Mouse (Mus musculus) cerebellum, postnatal 36 days (tissue): Measurements from ENCODE around the gene Dkk3.
"Not testable (repeated sequence)": the region's sequence is repeated elsewhere in the genome, so short reads cannot be mapped to it uniquely, and the experiment has no call there.

Experiments
- DNase-seq, 2 experiments: peaks; one replicate each; pipeline ENCODE4 v3.0.0; 2021 to 2022; ENCODE audit warnings: mixed read lengths in 2 of 2

Dkk3 gene

GRCm38 (mm10) chr7:112165593-112165992, 6.7 kb upstream of the Dkk3 start:
- DNase-seq: no peak

- not testable (repeated sequence) for DNase-seq
These were observed 6.2 kb upstream of the Dkk3 start for GRCm38 (mm10) chr7:112165032-112165431.

GRCm38 (mm10) chr7:112164430-112164829, 5.6 kb upstream of the Dkk3 start:
- DNase-seq: no peak

GRCm38 (mm10) chr7:112159835-112160234, 978 bp upstream of the Dkk3 start:
- no peak for DNase-seq

GRCm38 (mm10) chr7:112158316-112158741, 528 bp downstream of the Dkk3 start:
- no peak for DNase-seq

- no peak for DNase-seq
These were observed 1.1 kb downstream of the Dkk3 start for GRCm38 (mm10) chr7:112157584-112158315.

GRCm38 (mm10) chr7:112155194-112155593, 3.7 kb downstream of the Dkk3 start:
- no peak for DNase-seq

- DNase-seq: no peak
These were observed 4.4 kb downstream of the Dkk3 start for GRCm38 (mm10) chr7:112154445-112154844.

- DNase-seq: no peak
These were observed 9.7 kb downstream of the Dkk3 start for GRCm38 (mm10) chr7:112149113-112149512.

- DNase-seq: no peak
These were observed 10.9 kb downstream of the Dkk3 start for GRCm38 (mm10) chr7:112147979-112148378.

- DNase-seq: no peak
These were observed 14.1 kb downstream of the Dkk3 start for GRCm38 (mm10) chr7:112144646-112145179.

- no peak for DNase-seq
These were observed 14.9 kb downstream of the Dkk3 start for GRCm38 (mm10) chr7:112143978-112144377.

GRCm38 (mm10) chr7:112143090-112143500, 15.8 kb downstream of the Dkk3 start:
- no peak for DNase-seq

GRCm38 (mm10) chr7:112142616-112143015, 16.2 kb downstream of the Dkk3 start:
- no peak for DNase-seq

GRCm38 (mm10) chr7:112140725-112141124, 18.1 kb downstream of the Dkk3 start:
- DNase-seq: no peak

GRCm38 (mm10) chr7:112138509-112139405, 20.1 kb downstream of the Dkk3 start:
- no peak for DNase-seq

- DNase-seq: no peak
These were observed 20.7 kb downstream of the Dkk3 start for GRCm38 (mm10) chr7:112138168-112138508.

GRCm38 (mm10) chr7:112136537-112136936, 22.3 kb downstream of the Dkk3 start:
- no peak for DNase-seq

GRCm38 (mm10) chr7:112135161-112135560, 23.7 kb downstream of the Dkk3 start:
- DNase-seq: no peak

- no peak for DNase-seq
These were observed 25.6 kb downstream of the Dkk3 start for GRCm38 (mm10) chr7:112133277-112133676.

- DNase-seq: no peak
These were observed 26.9 kb downstream of the Dkk3 start for GRCm38 (mm10) chr7:112132005-112132404.

GRCm38 (mm10) chr7:112130660-112131059, 28.2 kb downstream of the Dkk3 start:
- no peak for DNase-seq

- DNase-seq: peak in 1 of 2 experiments; percentile 35
These were observed 29.0 kb downstream of the Dkk3 start for GRCm38 (mm10) chr7:112129851-112130250.

- DNase-seq: peak in 1 of 2 experiments; percentile 56
These were observed 30.0 kb downstream of the Dkk3 start for GRCm38 (mm10) chr7:112128810-112129209.
